Mouse (Mus musculus) MEL (cell line): ENCODE measurements around the gene Pabpn1. TPM values are rescaled to one million over a fixed set of nuclear protein-coding genes. Genes with fewer than 3 reads are reported as not detected.

Source experiments
- DNase-seq: peaks from one replicate; pipeline ENCODE4 v3.0.0; 2011; ENCODE audit warnings: low read depth, low spot score
- H3K27ac ChIP-seq: 2 replicates; pipeline ENCODE4 v1.5.1; 2012; ENCODE audit warnings: low read depth, mild to moderate bottlenecking, control low read depth, low read length, moderate library complexity; ENCODE audit not compliant: control insufficient read depth
- H3K27me3 ChIP-seq, 2 experiments: fragments of 150-350 bp in 1 of 2; sonication (generic) in 1 of 2; 2 replicates each; pipeline ENCODE4 v1.6.1; 2012; ENCODE audit warnings: low read length in 2 of 2, mild to moderate bottlenecking in 2 of 2, improper control_type of control experiment in 1 of 2, moderate library complexity in 1 of 2; ENCODE audit not compliant: insufficient read depth in 2 of 2, control insufficient read depth in 1 of 2
- H3K36me3 ChIP-seq, 2 experiments: 2 replicates each; pipeline ENCODE4 v1.6.1; 2012 to 2014; ENCODE audit warnings: low read length in 2 of 2, improper control_type of control experiment in 1 of 2, inconsistent platforms in 1 of 2, mild to moderate bottlenecking in 1 of 2; ENCODE audit not compliant: insufficient read depth in 2 of 2, control insufficient read depth in 1 of 2
- H3K4me1 ChIP-seq, 2 experiments: fragments of 150-350 bp in 1 of 2; sonication (generic) in 1 of 2; 2 replicates each; pipeline ENCODE4 v1.6.1; 2012; ENCODE audit warnings: low read length in 2 of 2, improper control_type of control experiment in 1 of 2, mild to moderate bottlenecking in 1 of 2; ENCODE audit not compliant: insufficient read depth in 2 of 2, control insufficient read depth in 1 of 2
- H3K4me3 ChIP-seq, 2 experiments: fragments of 150-350 bp in 1 of 2; sonication (generic) in 1 of 2; 2 replicates each; pipeline ENCODE4 v1.5.1; 2012; ENCODE audit warnings: low read depth in 2 of 2, low read length in 2 of 2, mild to moderate bottlenecking in 2 of 2, moderate library complexity in 2 of 2, control low read depth in 1 of 2, improper control_type of control experiment in 1 of 2; ENCODE audit not compliant: control insufficient read depth in 1 of 2, insufficient read depth in 1 of 2
- H3K79me2 ChIP-seq: 2 replicates; pipeline ENCODE4 v1.6.1; 2012; ENCODE audit warnings: mild to moderate bottlenecking, low read length, moderate library complexity; ENCODE audit not compliant: control insufficient read depth, poor library complexity, insufficient read depth
- H3K9ac ChIP-seq: 2 replicates; pipeline ENCODE4 v1.6.1; 2012; ENCODE audit warnings: low read depth, mild to moderate bottlenecking, control low read depth, low read length, moderate library complexity; ENCODE audit not compliant: control insufficient read depth, poor library complexity, severe bottlenecking
- H3K9me3 ChIP-seq: fragments of 150-350 bp; sonication (generic); replicated peaks from 2 replicates; pipeline ENCODE4 v1.6.1; 2012; ENCODE audit warnings: mild to moderate bottlenecking, low read length, improper control_type of control experiment, moderate library complexity; ENCODE audit not compliant: insufficient read depth
- CHD1 ChIP-seq: IDR thresholded peaks from 2 replicates; pipeline ENCODE4 v1.6.1; 2012; ENCODE audit warnings: low read depth, mild to moderate bottlenecking, inconsistent platforms, low read length, improper control_type of control experiment
- CHD2 ChIP-seq: IDR thresholded peaks from 2 replicates; pipeline ENCODE4 v1.6.1; 2011; ENCODE audit warnings: low read length, improper control_type of control experiment
- CTCF ChIP-seq, 3 experiments: IDR thresholded peaks in 2 of 3; conservative IDR thresholded peaks in 1 of 3; 2 replicates each; pipeline ENCODE4 v1.5.1; 2011 to 2012; ENCODE audit warnings: low read length in 3 of 3, low read depth in 2 of 3, mild to moderate bottlenecking in 2 of 3, improper control_type of control experiment in 1 of 3, inconsistent platforms in 1 of 3, mixed read lengths in 1 of 3, moderate library complexity in 1 of 3; ENCODE audit not compliant: control insufficient read depth in 1 of 3, insufficient read depth in 1 of 3, poor library complexity in 1 of 3, severe bottlenecking in 1 of 3
- E2F4 ChIP-seq: IDR thresholded peaks from 2 replicates; pipeline ENCODE4 v1.6.1; 2011; ENCODE audit warnings: low read depth, low read length, improper control_type of control experiment, borderline replicate concordance
- ELF1 ChIP-seq: IDR thresholded peaks from 2 replicates; pipeline ENCODE4 v1.6.1; 2014; ENCODE audit warnings: low read depth, mild to moderate bottlenecking, inconsistent platforms, low read length, improper control_type of control experiment, moderate library complexity
- EP300 ChIP-seq, 2 experiments: IDR thresholded peaks; 2 replicates each; pipeline ENCODE4 v1.6.1; 2011; ENCODE audit warnings: improper control_type of control experiment in 2 of 2, low read length in 2 of 2, low read depth in 1 of 2, mild to moderate bottlenecking in 1 of 2
- HCFC1 ChIP-seq: IDR thresholded peaks from 2 replicates; pipeline ENCODE4 v1.6.1; 2012; ENCODE audit warnings: low read depth, mild to moderate bottlenecking, inconsistent platforms, low read length, improper control_type of control experiment, moderate library complexity
- JUND ChIP-seq: IDR thresholded peaks from 2 replicates; pipeline ENCODE4 v1.6.1; 2011; ENCODE audit warnings: low read depth, mild to moderate bottlenecking, improper control_type of control experiment, low read length
- KAT2A ChIP-seq: conservative IDR thresholded peaks from 2 replicates; pipeline ENCODE4 v1.6.1; 2012; ENCODE audit warnings: low read depth, low read length, improper control_type of control experiment, inconsistent platforms
- MAFK ChIP-seq: IDR thresholded peaks from 2 replicates; pipeline ENCODE4 v1.6.1; 2011; ENCODE audit warnings: low read depth, mild to moderate bottlenecking, low read length, improper control_type of control experiment, borderline replicate concordance
- MAX ChIP-seq: IDR thresholded peaks from 2 replicates; pipeline ENCODE4 v1.6.1; 2011; ENCODE audit warnings: low read length, improper control_type of control experiment
- MXI1 ChIP-seq: IDR thresholded peaks from 2 replicates; pipeline ENCODE4 v1.6.1; 2011; ENCODE audit warnings: mild to moderate bottlenecking, low read depth, low read length, improper control_type of control experiment
- MYB ChIP-seq: IDR thresholded peaks from 2 replicates; pipeline ENCODE4 v1.6.1; 2011; ENCODE audit warnings: mild to moderate bottlenecking, low read depth, low read length, improper control_type of control experiment
- NELFE ChIP-seq: IDR thresholded peaks from 2 replicates; pipeline ENCODE4 v1.6.1; 2011; ENCODE audit warnings: low read depth, low read length, improper control_type of control experiment
- POLR2A ChIP-seq, 2 experiments: IDR thresholded peaks; 2 replicates each; pipeline ENCODE4 v1.6.1; 2011 to 2012; ENCODE audit warnings: low read length in 2 of 2, mild to moderate bottlenecking in 2 of 2, control low read depth in 1 of 2, improper control_type of control experiment in 1 of 2, low read depth in 1 of 2, moderate library complexity in 1 of 2; ENCODE audit not compliant: control insufficient read depth in 1 of 2, insufficient read depth in 1 of 2, poor library complexity in 1 of 2
- POLR2AphosphoS5 ChIP-seq: IDR thresholded peaks from 2 replicates; pipeline ENCODE4 v1.6.1; 2012; ENCODE audit warnings: low read depth, borderline replicate concordance, mild to moderate bottlenecking, inconsistent platforms, low read length, moderate library complexity, mixed read lengths
- RCOR1 ChIP-seq: IDR thresholded peaks from 2 replicates; pipeline ENCODE4 v1.6.1; 2012; ENCODE audit warnings: low read depth, mild to moderate bottlenecking, inconsistent platforms, low read length, improper control_type of control experiment
- SIN3A ChIP-seq: IDR thresholded peaks from 2 replicates; pipeline ENCODE4 v1.6.1; 2012; ENCODE audit warnings: low read length, improper control_type of control experiment, inconsistent platforms
- TBP ChIP-seq: IDR thresholded peaks from 2 replicates; pipeline ENCODE4 v1.8.0; 2011; ENCODE audit warnings: low read depth, low read length, improper control_type of control experiment
- TCF12 ChIP-seq: IDR thresholded peaks from 2 replicates; pipeline ENCODE4 v1.6.1; 2014; ENCODE audit warnings: low read depth, mild to moderate bottlenecking, inconsistent platforms, low read length, improper control_type of control experiment, moderate library complexity
- UBTF ChIP-seq: IDR thresholded peaks from 2 replicates; pipeline ENCODE4 v1.6.1; 2012; ENCODE audit warnings: low read depth, mild to moderate bottlenecking, inconsistent platforms, low read length, improper control_type of control experiment, moderate library complexity, borderline replicate concordance; ENCODE audit not compliant: insufficient read depth
- USF1 ChIP-seq: IDR thresholded peaks from 2 replicates; pipeline ENCODE4 v1.6.1; 2014; ENCODE audit warnings: low read depth, mild to moderate bottlenecking, inconsistent platforms, low read length, improper control_type of control experiment, moderate library complexity
- USF2 ChIP-seq, 2 experiments: IDR thresholded peaks; 2 replicates each; pipeline ENCODE4 v1.6.1; 2011 to 2012; ENCODE audit warnings: improper control_type of control experiment in 2 of 2, low read length in 2 of 2, borderline replicate concordance in 1 of 2, inconsistent platforms in 1 of 2, low read depth in 1 of 2, mild to moderate bottlenecking in 1 of 2; ENCODE audit not compliant: insufficient read depth in 1 of 2
- ZNF384 ChIP-seq: IDR thresholded peaks from 2 replicates; pipeline ENCODE4 v1.6.1; 2012; ENCODE audit warnings: low read depth, mild to moderate bottlenecking, inconsistent platforms, low read length, improper control_type of control experiment
- polyA plus RNA-seq, 2 experiments: library from polyadenylated mRNA; stranded (reverse) in 1 of 2; unstranded in 1 of 2; fragments of >175 nt in 1 of 2; fragments of >200 nt in 1 of 2; gene quantifications; 2 replicates each; pipeline versions ENCODE4 v1.2.1 to v1.2.4; 2012; ENCODE audit warnings: low replicate concordance in 2 of 2, low read depth in 1 of 2; ENCODE audit not compliant: insufficient read length in 2 of 2, insufficient read depth in 1 of 2, missing spikeins in 1 of 2
- total RNA-seq: library from RNA; depleted of rRNA; stranded (reverse); fragments of 300-350 nt; gene quantifications from 2 replicates; pipeline ENCODE4 v1.2.3, GENCODE M21; 2012

Gene Pabpn1
- total and polyA plus RNA-seq, 3 experiments, result 82.3 to 393 TPM; not detected in 1

- TF ChIP-seq CTCF (IDR thresholded peaks at IDR 0.05 in 2 of 3, conservative IDR thresholded peaks at IDR 0.05 in 1 of 3; ENCODE audit: control insufficient read depth in 1 of 3, insufficient read depth in 1 of 3, low read depth in 2 of 3, low read length in 3 of 3, poor library complexity in 1 of 3, severe bottlenecking in 1 of 3), result peak; percentile 27 to 77 (median 77); a peak in 5 of 6 replicates
- TF ChIP-seq POLR2AphosphoS5, result no peak
- TF ChIP-seq CHD1, result no peak
- TF ChIP-seq HCFC1, result no peak
- no peak for TF ChIP-seq MXI1
- no peak for TF ChIP-seq NELFE
- no peak for TF ChIP-seq MYB
- TF ChIP-seq USF1, result no peak
- no peak; the same call in 1 of the 2 replicates for TF ChIP-seq SIN3A
- no peak for TF ChIP-seq ELF1
- TF ChIP-seq KAT2A, result no peak
- no peak for TF ChIP-seq E2F4
- TF ChIP-seq CHD2, result no peak
- no peak for TF ChIP-seq MAFK
- TF ChIP-seq USF2 (IDR thresholded peaks at IDR 0.05; ENCODE audit: borderline replicate concordance in 1 of 2, insufficient read depth in 1 of 2, low read depth in 1 of 2, low read length in 2 of 2), result no peak
Measured at GRCm38 (mm10) chr14:54900383-54900782, 8.1 kb downstream of the Pabpn1 start (continued).

DNA sequence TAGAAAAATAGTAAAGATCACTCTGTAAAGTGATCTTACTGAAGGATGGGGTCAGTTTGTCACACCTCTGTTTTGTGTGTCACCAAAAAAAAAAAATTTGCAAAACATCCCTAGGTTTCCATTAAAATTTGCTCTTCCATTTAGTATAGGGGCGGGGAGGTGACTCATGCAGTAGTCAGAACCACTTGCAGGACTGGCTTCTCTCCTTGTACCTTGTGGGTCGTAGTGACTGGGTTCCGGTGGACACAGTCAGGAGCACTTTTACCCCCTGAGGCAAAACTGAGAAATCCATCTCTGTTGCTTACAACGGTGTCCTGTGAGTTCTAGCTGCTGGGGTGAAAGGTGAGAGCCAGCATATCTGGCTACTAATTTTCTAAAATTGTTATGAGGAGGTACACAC, 11.3 kb downstream of the Pabpn1 start:
- Histone ChIP-seq H3K4me1 (no peaks in the 10 kb centered on the region; a peak in 1 of 4 replicates), H3K9ac (no peak overlapping the region), H3K9me3 (no peaks in the 10 kb centered on the region), H3K27me3 (no peaks in the 10 kb centered on the region), H3K79me2 (no peaks in the 10 kb centered on the region), H3K27ac (no peak overlapping the region), H3K4me3 (no peak overlapping the region), H3K36me3 (no peaks in the 10 kb centered on the region)
- TF ChIP-seq RCOR1 (no peak), POLR2A (IDR thresholded peaks at IDR 0.05; ENCODE audit: control insufficient read depth in 1 of 2, insufficient read depth in 1 of 2, low read depth in 1 of 2, low read length in 2 of 2, poor library complexity in 1 of 2) (no peak), ZNF384 (no peak), UBTF (no peak), CHD1 (no peak), EP300 (IDR thresholded peaks at IDR 0.05; ENCODE audit: low read depth in 1 of 2, low read length in 2 of 2) (no peak), TCF12 (no peak), POLR2AphosphoS5 (no peak), MYB (no peak), MAX (no peak), CTCF (IDR thresholded peaks at IDR 0.05 in 2 of 3, conservative IDR thresholded peaks at IDR 0.05 in 1 of 3; ENCODE audit: control insufficient read depth in 1 of 3, insufficient read depth in 1 of 3, low read depth in 2 of 3, low read length in 3 of 3, poor library complexity in 1 of 3, severe bottlenecking in 1 of 3) (no peak), TBP (no peak), JUND (no peak)
- DNase-seq, result no peak
